Mouse (Mus musculus) spleen, postnatal 36 days (tissue): ENCODE measurements around the gene Gnptg.
"Not testable (repeated sequence)": the region's sequence is repeated elsewhere in the genome, so short reads cannot be mapped to it uniquely, and the experiment has no call there.

Experiments used
- DNase-seq, 2 experiments: peaks; one replicate each; pipeline ENCODE4 v3.0.0; 2022; ENCODE audit warnings: low spot score in 2 of 2, mixed read lengths in 1 of 2

Gnptg gene

GRCm38 (mm10) chr17:25243131-25243780 is 3.3 kb upstream of the Gnptg start:
- no peak for DNase-seq

DNA sequence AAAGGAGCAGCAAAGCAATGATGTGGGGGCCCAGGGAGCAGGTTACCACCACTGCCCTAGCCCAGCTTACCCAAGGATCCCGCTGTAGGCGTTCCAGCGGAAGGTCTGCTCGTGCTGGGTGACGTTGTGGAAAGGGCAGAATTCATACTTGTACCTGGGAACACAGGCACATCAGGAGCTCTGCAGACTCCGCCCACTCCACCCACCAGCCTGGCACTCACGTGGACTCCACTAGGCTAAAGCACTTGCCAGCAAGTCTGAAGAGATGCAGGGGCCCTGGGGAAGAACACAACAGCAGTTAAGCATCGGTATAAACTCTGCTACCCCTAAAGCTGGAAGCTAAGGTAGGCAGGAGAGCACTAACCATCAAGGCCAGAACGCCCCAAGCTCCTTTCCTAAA is 4.3 kb downstream of the Gnptg start:
- no peak for DNase-seq

DNA sequence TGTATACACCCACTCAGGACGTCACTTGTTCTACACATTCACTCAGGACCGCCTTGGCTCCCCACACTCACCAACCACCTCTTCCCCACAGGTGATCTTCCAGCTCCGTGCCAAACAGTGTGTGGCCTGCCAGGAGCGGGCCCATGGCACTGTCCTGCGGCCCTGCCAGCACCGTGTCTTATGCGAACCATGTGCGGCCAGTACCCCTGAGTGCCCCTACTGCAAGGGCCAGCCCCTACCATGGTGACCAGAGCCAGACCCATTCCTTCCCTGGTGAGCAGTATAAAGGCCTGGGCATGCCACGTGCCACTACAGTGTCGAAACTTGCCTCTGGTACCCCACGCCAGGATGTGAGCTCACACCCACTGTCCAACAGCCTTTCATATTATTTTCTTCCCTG is 8.3 kb downstream of the Gnptg start:
- DNase-seq: not testable (repeated sequence)

DNA sequence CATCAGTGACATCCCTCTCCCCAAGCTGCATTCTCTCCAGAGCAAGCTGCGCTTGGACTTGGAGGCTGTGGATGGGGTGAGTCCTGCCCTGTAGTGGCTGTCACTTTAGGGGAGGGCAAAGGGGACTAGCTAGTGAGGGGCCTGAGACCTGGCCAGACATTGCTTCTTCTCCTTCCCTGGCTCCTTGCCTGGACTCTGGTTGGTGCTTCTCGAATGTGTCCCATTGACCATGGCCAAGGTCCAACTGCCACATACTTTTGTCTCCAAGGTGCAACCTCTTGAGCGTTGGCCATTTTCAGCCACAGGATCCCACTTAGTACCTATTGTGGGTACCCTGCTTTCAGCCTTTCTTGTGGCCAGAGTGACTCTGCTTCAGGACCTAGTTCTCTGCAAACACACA is 9.2 kb downstream of the Gnptg start:
- no peak for DNase-seq

DNA sequence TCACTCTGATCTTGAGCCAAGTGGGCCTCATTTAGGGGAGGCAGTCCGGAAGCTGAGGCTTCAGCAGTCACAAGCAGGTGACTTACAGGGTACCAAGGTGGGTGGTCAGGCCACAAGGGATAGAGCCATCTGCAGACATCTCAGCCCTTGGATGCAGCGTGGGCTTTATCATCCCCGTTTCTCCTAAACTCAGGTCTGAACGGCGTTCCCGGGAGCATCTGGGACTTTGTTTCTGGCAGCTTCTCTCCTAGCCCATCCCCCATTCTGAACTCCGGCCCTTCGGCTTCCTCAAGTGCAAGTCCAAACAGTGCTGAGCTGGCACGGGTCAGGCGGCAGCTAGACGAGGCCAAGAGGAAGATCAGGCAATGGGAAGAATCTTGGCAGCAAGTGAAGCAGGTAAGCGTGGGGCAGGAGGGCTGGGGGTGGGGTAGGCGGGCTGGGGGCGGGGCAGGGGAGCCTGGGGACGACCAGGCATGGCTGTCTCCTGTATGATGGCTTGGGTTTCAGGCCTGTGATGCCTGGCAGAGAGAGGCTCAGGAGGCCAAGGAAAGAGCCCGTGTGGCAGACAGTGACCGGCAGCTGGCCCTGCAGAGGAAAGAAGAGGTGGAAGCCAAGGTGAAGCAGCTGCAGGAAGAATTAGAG is 9.8 kb downstream of the Gnptg start:
- DNase-seq: not testable (repeated sequence)

- DNase-seq: no peak
These were observed 11.9 kb downstream of the Gnptg start for GRCm38 (mm10) chr17:25227991-25228390.

- no peak for DNase-seq
These were observed 14.3 kb downstream of the Gnptg start for GRCm38 (mm10) chr17:25225659-25226058.

- DNase-seq: peak; percentile 70 to 73
These were observed 15.2 kb downstream of the Gnptg start for GRCm38 (mm10) chr17:25224586-25225222.

GRCm38 (mm10) chr17:25222951-25223601 is 16.8 kb downstream of the Gnptg start:
- DNase-seq: no peak

GRCm38 (mm10) chr17:25222504-25222940 is 17.4 kb downstream of the Gnptg start:
- DNase-seq: peak in 1 of 2 experiments; percentile 35

DNA sequence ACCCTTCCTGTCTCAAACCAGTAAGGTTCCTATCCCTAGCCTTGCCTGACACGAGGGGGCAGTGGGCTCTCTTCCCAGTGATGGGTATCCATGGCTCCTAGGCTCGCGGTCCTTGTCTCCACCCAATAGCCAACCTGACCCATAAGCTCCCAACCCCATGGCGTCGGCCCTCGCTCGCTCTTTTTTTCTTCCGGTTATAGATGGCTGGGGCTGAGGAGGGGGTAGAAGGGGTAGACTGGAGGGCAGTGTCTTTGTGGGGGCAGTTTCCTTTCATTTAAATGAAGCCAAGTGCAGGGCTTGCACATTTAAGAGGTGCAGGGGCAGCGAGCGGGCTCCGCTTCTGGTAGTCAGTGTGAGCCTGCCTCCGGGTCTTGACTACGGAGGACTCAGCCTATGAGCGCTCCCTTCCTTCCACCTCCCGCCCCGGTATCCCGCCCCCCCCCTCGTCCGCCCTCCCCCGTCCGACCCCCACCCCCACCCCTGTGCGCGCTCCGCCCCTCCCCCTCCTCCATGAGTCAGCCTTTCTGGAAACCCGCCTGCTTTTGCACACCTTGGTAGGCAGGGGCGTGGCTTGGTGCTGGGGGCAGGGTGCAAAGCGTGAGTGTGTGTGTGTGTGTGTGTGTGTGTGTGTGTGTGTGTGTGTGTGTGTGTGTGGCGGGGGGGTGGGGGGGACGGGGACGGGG is 18.0 kb downstream of the Gnptg start:
- peak; percentile 54 to 76 for DNase-seq

GRCm38 (mm10) chr17:25220746-25221145 is 19.2 kb downstream of the Gnptg start:
- no peak for DNase-seq

GRCm38 (mm10) chr17:25219492-25220295 is 20.2 kb downstream of the Gnptg start:
- no peak for DNase-seq

GRCm38 (mm10) chr17:25218967-25219366 is 21.0 kb downstream of the Gnptg start:
- no peak for DNase-seq

DNA sequence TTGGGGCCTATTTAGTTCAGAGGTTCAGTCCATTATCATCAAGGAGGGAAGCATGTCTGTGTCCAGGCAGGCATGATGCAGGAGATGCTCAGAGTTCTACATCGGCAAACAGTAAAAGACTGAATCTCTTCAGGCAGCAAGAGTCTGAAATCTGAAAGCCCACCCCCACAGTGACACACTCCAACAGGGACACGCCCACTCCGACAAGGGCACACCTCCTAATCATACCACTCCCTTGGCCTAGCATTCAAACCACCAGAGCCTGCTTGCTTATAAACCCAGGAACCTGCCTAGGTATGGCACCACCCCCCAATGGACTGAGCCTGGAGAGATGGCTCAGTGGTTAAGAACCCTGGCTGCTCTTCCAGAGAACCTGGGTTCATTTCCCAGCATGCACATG is 24.5 kb downstream of the Gnptg start:
- DNase-seq: no peak

DNA sequence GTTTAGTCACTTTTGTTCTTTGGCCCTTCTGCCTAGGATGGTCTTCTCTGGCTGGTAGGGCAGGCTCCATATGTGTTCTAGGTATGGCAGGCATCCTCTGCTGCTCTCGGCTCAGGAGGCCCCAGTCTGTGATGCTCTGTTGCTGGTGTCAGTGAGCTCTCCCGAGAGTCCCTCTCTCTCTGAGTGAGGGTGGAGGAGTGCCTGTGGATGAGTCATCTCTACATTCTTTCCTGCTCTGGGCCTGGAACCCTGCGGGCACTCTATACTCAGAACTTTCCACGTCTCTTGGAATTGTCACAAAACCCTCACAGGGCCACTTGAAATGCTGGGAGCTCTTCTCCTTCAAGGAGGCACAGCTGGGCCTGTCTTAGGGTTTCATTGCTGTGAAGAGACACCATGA is 28.2 kb downstream of the Gnptg start:
- no peak for DNase-seq

- no peak for DNase-seq
These were observed 29.1 kb downstream of the Gnptg start for GRCm38 (mm10) chr17:25210680-25211466.

DNA sequence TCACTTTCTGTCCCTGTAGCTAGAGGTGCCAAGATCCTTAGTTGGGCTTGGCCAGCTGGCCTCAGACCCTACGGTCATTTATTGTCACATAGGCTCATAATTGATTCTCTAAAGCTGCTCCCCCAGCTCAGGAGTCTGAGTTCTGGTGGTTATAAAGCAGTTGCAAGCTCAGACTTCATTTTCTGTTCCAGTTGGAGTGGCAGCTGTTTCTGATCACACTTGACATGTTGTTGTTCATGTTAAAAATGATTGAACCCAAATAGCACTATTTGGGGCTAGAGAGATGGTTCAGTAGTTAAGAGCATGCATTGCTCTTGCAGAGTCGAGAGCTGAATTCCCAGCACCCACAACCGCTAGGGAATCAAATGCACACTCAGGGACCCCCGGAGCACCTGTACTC is 29.9 kb downstream of the Gnptg start:
- no peak for DNase-seq

DNA sequence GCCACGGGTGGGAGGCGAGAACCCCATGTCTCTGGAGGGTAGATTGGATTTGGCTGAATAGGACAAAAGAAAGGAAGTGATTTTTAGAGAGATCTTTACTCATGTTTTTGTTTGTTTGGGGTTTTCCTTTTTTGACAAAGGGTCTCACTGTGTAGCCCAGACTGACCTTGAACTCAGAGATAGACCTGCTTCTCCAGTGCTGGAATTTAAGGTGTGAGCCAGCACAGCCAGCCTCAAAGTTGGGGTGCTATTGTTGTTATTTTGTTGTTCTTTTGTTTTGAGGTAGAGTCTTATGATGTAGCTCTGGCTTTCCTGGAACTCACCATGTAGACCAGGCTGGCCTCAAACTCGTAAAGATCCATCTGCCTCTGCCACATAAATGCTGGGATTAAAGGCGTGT is 37.5 kb downstream of the Gnptg start:
- no peak for DNase-seq

GRCm38 (mm10) chr17:25189091-25189490 is 50.8 kb downstream of the Gnptg start:
- DNase-seq: no peak
